Mouse (Mus musculus): Measurements from ENCODE around the gene Abhd17b. TPM values are rescaled to one million over a fixed set of nuclear protein-coding genes. Genes with fewer than 3 reads are reported as not detected.
A peak's percentile ranks its signal among the peaks of the same experiment; 100 is the strongest.
"Not testable (repeated sequence)": the region's sequence is repeated elsewhere in the genome, so short reads cannot be mapped to it uniquely, and the experiment has no call there.

The Abhd17b gene
- polyA plus RNA-seq, 1 experiment from 2014 or later: 30.1 TPM

- not testable (repeated sequence) for H3K27me3 ChIP-seq (ENCODE audit: poor library complexity, severe bottlenecking); H3K9me3 ChIP-seq; H3K4me3 ChIP-seq; DNase-seq (ENCODE audit: extremely low spot score, low spot score); H3K36me3 ChIP-seq (replicated peaks); H3K4me1 ChIP-seq
- 95% methylated on average over 20 of the region's 20 CpGs for WGBS
- peak overlapping the region; percentile 15; the same call in 1 of the 2 replicates for H3K27ac ChIP-seq
Measured at GRCm38 (mm10) chr19:21723280-21723679, 70.3 kb downstream of the Abhd17b start.

GRCm38 (mm10) chr19:21723911-21724655 lies 71.1 kb downstream of the Abhd17b start:
- WGBS: 76% methylated on average over 8 of the region's 8 CpGs
- peak; percentile 21 for DNase-seq (ENCODE audit: extremely low spot score, low spot score)
- Histone ChIP-seq H3K4me3 (no peak overlapping the region), H3K27ac (peak overlapping the region; percentile 53; the same call in 1 of the 2 replicates), H3K9me3 (no peaks in the 10 kb centered on the region; the same call in 1 of the 2 replicates), H3K36me3 (replicated peaks) (no peaks in the 10 kb centered on the region), H3K27me3 (ENCODE audit: poor library complexity, severe bottlenecking) (no peaks in the 10 kb centered on the region), H3K4me1 (peaks cover 9% of the 10 kb centered on the region)

GRCm38 (mm10) chr19:21725168-21725567 lies 72.2 kb downstream of the Abhd17b start:
- DNase-seq (ENCODE audit: extremely low spot score, low spot score): no peak
- H3K36me3 ChIP-seq (replicated peaks): no peaks in the 10 kb centered on the region
- no peaks in the 10 kb centered on the region for H3K27me3 ChIP-seq (ENCODE audit: poor library complexity, severe bottlenecking)
- H3K4me3 ChIP-seq: no peak overlapping the region
- H3K27ac ChIP-seq: no peak overlapping the region
- 81% methylated on average over 1 of the region's 1 CpGs for WGBS
- no peaks in the 10 kb centered on the region; the same call in 1 of the 2 replicates for H3K9me3 ChIP-seq
- peaks cover 9% of the 10 kb centered on the region for H3K4me1 ChIP-seq

GRCm38 (mm10) chr19:21727081-21727480 lies 74.1 kb downstream of the Abhd17b start:
- WGBS: 43% methylated on average over 2 of the region's 2 CpGs
- no peaks in the 10 kb centered on the region; the same call in 1 of the 2 replicates for H3K9me3 ChIP-seq
- no peaks in the 10 kb centered on the region for H3K36me3 ChIP-seq (replicated peaks)
- no peaks in the 10 kb centered on the region for H3K27me3 ChIP-seq (ENCODE audit: poor library complexity, severe bottlenecking)
- no peak for DNase-seq (ENCODE audit: extremely low spot score, low spot score)
- no peak overlapping the region for H3K4me3 ChIP-seq
- no peak overlapping the region for H3K27ac ChIP-seq
- H3K4me1 ChIP-seq: peaks cover 9% of the 10 kb centered on the region

GRCm38 (mm10) chr19:21728342-21728741 lies 75.4 kb downstream of the Abhd17b start:
- peaks cover 9% of the 10 kb centered on the region for H3K4me1 ChIP-seq
- no peak overlapping the region for H3K4me3 ChIP-seq
- WGBS: 92% methylated on average over 6 of the region's 6 CpGs
- no peak for DNase-seq (ENCODE audit: extremely low spot score, low spot score)
- H3K36me3 ChIP-seq (replicated peaks): no peaks in the 10 kb centered on the region
- H3K27me3 ChIP-seq (ENCODE audit: poor library complexity, severe bottlenecking): no peaks in the 10 kb centered on the region
- no peak overlapping the region for H3K27ac ChIP-seq
- H3K9me3 ChIP-seq: no peaks in the 10 kb centered on the region

- no peaks in the 10 kb centered on the region for H3K27me3 ChIP-seq (ENCODE audit: poor library complexity, severe bottlenecking)
- no peaks in the 10 kb centered on the region for H3K9me3 ChIP-seq
- 85% methylated on average over 5 of the region's 5 CpGs for WGBS
- H3K4me3 ChIP-seq: no peak overlapping the region
- no peak for DNase-seq (ENCODE audit: extremely low spot score, low spot score)
- H3K27ac ChIP-seq: no peak overlapping the region
- H3K4me1 ChIP-seq: no peaks in the 10 kb centered on the region
- no peaks in the 10 kb centered on the region for H3K36me3 ChIP-seq (replicated peaks)
Measured at GRCm38 (mm10) chr19:21731887-21732286, 78.9 kb downstream of the Abhd17b start.

- no peaks in the 10 kb centered on the region for H3K27me3 ChIP-seq (ENCODE audit: poor library complexity, severe bottlenecking)
- peaks cover 8% of the 10 kb centered on the region; the same call in 1 of the 2 replicates for H3K4me1 ChIP-seq
- H3K9me3 ChIP-seq: no peaks in the 10 kb centered on the region
- DNase-seq (ENCODE audit: extremely low spot score, low spot score): no peak
- no peaks in the 10 kb centered on the region for H3K36me3 ChIP-seq (replicated peaks)
- WGBS: 89% methylated on average over 2 of the region's 2 CpGs
- no peak overlapping the region for H3K4me3 ChIP-seq
- no peak overlapping the region for H3K27ac ChIP-seq
Measured at GRCm38 (mm10) chr19:21733176-21733575, 80.2 kb downstream of the Abhd17b start.

GRCm38 (mm10) chr19:21734112-21734511 lies 81.1 kb downstream of the Abhd17b start:
- no peaks in the 10 kb centered on the region for H3K36me3 ChIP-seq (replicated peaks)
- WGBS: 44% methylated on average over 5 of the region's 5 CpGs
- H3K27ac ChIP-seq: no peak overlapping the region
- H3K4me1 ChIP-seq: peaks cover 12% of the 10 kb centered on the region; the same call in 1 of the 2 replicates
- DNase-seq (ENCODE audit: extremely low spot score, low spot score): no peak
- H3K9me3 ChIP-seq: no peaks in the 10 kb centered on the region
- H3K4me3 ChIP-seq: no peak overlapping the region
- no peaks in the 10 kb centered on the region for H3K27me3 ChIP-seq (ENCODE audit: poor library complexity, severe bottlenecking)

Other genes with a start within 250 kb of the Abhd17b start
- not detected in 2 replicates for gene Gda, start 179.7 kb upstream of the Abhd17b start, polyA plus RNA-seq (2016; fragmentation: Nextera tagmentation; extraction: Ambion mirVana)
- 79.5 and 82.0 TPM in 2 replicates for gene 1110059E24Rik, start 209 bp upstream of the Abhd17b start, polyA plus RNA-seq (2016; fragmentation: Nextera tagmentation; extraction: Ambion mirVana)
- 56.4 and 58.7 TPM in 2 replicates for gene Cemip2, start 125.2 kb downstream of the Abhd17b start, polyA plus RNA-seq (2016; fragmentation: Nextera tagmentation; extraction: Ambion mirVana)

Data from forebrain, embryonic 10.5 days (tissue).